Mouse (Mus musculus) midbrain, embryonic 15.5 days (tissue): Measurements from ENCODE around the gene H3f3a. TPM values are rescaled to one million over a fixed set of nuclear protein-coding genes. Genes with fewer than 3 reads are reported as not detected.

Source experiments
- ATAC-seq: fragments of 200-750 bp; cut with Nextera tagmentation; replicated peaks from 2 replicates; pipeline ENCODE4 v1.8.0; 2017; ENCODE audit warnings: moderate TSS enrichment
- H3K27ac ChIP-seq: fragments of 300-500 bp; sonication (generic); 2 replicates; pipeline ENCODE4 v1.5.1; 2015; ENCODE audit warnings: mild to moderate bottlenecking, inconsistent platforms
- H3K27me3 ChIP-seq: fragments of 300-500 bp; sonication (generic); replicated peaks from 2 replicates; pipeline ENCODE4 v1.6.1; 2015; ENCODE audit warnings: inconsistent platforms
- H3K36me3 ChIP-seq: fragments of 300-500 bp; sonication (generic); replicated peaks from 2 replicates; pipeline ENCODE4 v1.6.1; 2015; ENCODE audit warnings: inconsistent platforms
- H3K4me1 ChIP-seq: fragments of 300-500 bp; sonication (generic); 2 replicates; pipeline ENCODE4 v1.6.1; 2015; ENCODE audit warnings: inconsistent platforms
- H3K4me2 ChIP-seq: fragments of 300-500 bp; sonication (generic); 2 replicates; pipeline ENCODE4 v1.6.1; 2015; ENCODE audit warnings: inconsistent platforms, mild to moderate bottlenecking, moderate library complexity
- H3K4me3 ChIP-seq: fragments of 300-500 bp; sonication (generic); 2 replicates; pipeline ENCODE4 v1.5.1; 2015; ENCODE audit warnings: mild to moderate bottlenecking, inconsistent platforms
- H3K9ac ChIP-seq: fragments of 300-500 bp; sonication (generic); 2 replicates; pipeline ENCODE4 v1.6.1; 2015; ENCODE audit warnings: mild to moderate bottlenecking, inconsistent platforms
- H3K9me3 ChIP-seq: fragments of 300-500 bp; sonication (generic); 2 replicates; pipeline ENCODE4 v1.6.1; 2016; ENCODE audit warnings: inconsistent platforms
- WGBS: fragments of 180-500 bp; shearing (Covaris S2); methylation state at CpG from one replicate; pipeline ENCODE4 v1.1.7; 2015; ENCODE audit warnings: mixed read lengths; 5-methylcytosine and 5-hydroxymethylcytosine counted together
- polyA plus RNA-seq: library from polyadenylated mRNA; unstranded; fragments of >200 nt; fragmentation: Nextera tagmentation; extraction: Ambion mirVana; gene quantifications from 2 replicates; pipeline ENCODE4 v1.2.1, GENCODE M21; 2015

Gene H3f3a
- polyA plus RNA-seq, 1 experiment from 2014 or later, result 3,070 TPM

GRCm38 (mm10) chr1:180777660-180778402 is 35.9 kb downstream of the H3f3a start:
- H3K27ac ChIP-seq, result peak overlapping the region; percentile 87
- H3K9me3 ChIP-seq, result no peaks in the 10 kb centered on the region
- peak overlapping the region; percentile 74 for H3K4me3 ChIP-seq
- peak; percentile 90 for ATAC-seq
- WGBS, result under 1% methylated on average over 56 of the region's 56 CpGs
- 0 out of 2 replicates have a peak, but pooled peaks cover 4% of the 10 kb centered on the region for H3K27me3 ChIP-seq
- H3K36me3 ChIP-seq, result no peaks in the 10 kb centered on the region
- H3K9ac ChIP-seq, result peak overlapping the region; percentile 69
- H3K4me1 ChIP-seq, result peaks cover 28% of the 10 kb centered on the region
- H3K4me2 ChIP-seq, result peak overlapping the region; percentile 97

GRCm38 (mm10) chr1:180777289-180777659 is 36.5 kb downstream of the H3f3a start:
- peak; percentile 48; the same call in 1 of the 2 replicates for ATAC-seq
- Histone ChIP-seq H3K4me2 (peak overlapping the region; percentile 97), H3K4me3 (peak overlapping the region; percentile 74), H3K4me1 (peaks cover 28% of the 10 kb centered on the region), H3K9me3 (no peaks in the 10 kb centered on the region), H3K9ac (peak overlapping the region; percentile 69), H3K27ac (peak overlapping the region; percentile 87), H3K36me3 (no peaks in the 10 kb centered on the region), H3K27me3 (0 out of 2 replicates have a peak, but pooled peaks cover 4% of the 10 kb centered on the region)
- WGBS, result 9% methylated on average over 10 of the region's 10 CpGs

GRCm38 (mm10) chr1:180776494-180776893 is 37.2 kb downstream of the H3f3a start:
- ATAC-seq, result no peak
- H3K27ac ChIP-seq, result no peak overlapping the region
- no peak overlapping the region for H3K4me3 ChIP-seq
- 0 out of 2 replicates have a peak, but pooled peaks cover 4% of the 10 kb centered on the region for H3K27me3 ChIP-seq
- H3K9ac ChIP-seq, result peak overlapping the region; percentile 8; the same call in 1 of the 2 replicates
- WGBS, result 85% methylated on average over 6 of the region's 6 CpGs
- H3K9me3 ChIP-seq, result no peaks in the 10 kb centered on the region
- H3K36me3 ChIP-seq, result no peaks in the 10 kb centered on the region
- H3K4me1 ChIP-seq, result peaks cover 28% of the 10 kb centered on the region
- H3K4me2 ChIP-seq, result no peak overlapping the region

GRCm38 (mm10) chr1:180775849-180776493 is 37.8 kb downstream of the H3f3a start:
- H3K4me1 ChIP-seq, result peaks cover 28% of the 10 kb centered on the region
- ATAC-seq, result no peak
- H3K9me3 ChIP-seq, result no peaks in the 10 kb centered on the region
- H3K4me3 ChIP-seq, result no peak overlapping the region
- peak overlapping the region; percentile 8; the same call in 1 of the 2 replicates for H3K9ac ChIP-seq
- WGBS, result 46% methylated on average over 6 of the region's 6 CpGs
- no peak overlapping the region for H3K27ac ChIP-seq
- H3K27me3 ChIP-seq, result 0 out of 2 replicates have a peak, but pooled peaks cover 4% of the 10 kb centered on the region
- H3K4me2 ChIP-seq, result no peak overlapping the region; the same call in 1 of the 2 replicates
- H3K36me3 ChIP-seq, result no peaks in the 10 kb centered on the region

- no peak for ATAC-seq
- H3K27me3 ChIP-seq, result 0 out of 2 replicates have a peak, but pooled peaks cover 4% of the 10 kb centered on the region
- no peaks in the 10 kb centered on the region for H3K36me3 ChIP-seq
- no peaks in the 10 kb centered on the region for H3K9me3 ChIP-seq
- H3K4me3 ChIP-seq, result no peak overlapping the region
- H3K4me2 ChIP-seq, result no peak overlapping the region
- H3K9ac ChIP-seq, result no peak overlapping the region
- H3K27ac ChIP-seq, result no peak overlapping the region
- WGBS, result 89% methylated on average over 10 of the region's 10 CpGs
- H3K4me1 ChIP-seq, result peaks cover 28% of the 10 kb centered on the region
Observed at GRCm38 (mm10) chr1:180775317-180775716, 38.4 kb downstream of the H3f3a start.

- ATAC-seq, result no peak
- H3K4me1 ChIP-seq, result peaks cover 28% of the 10 kb centered on the region
- H3K27ac ChIP-seq, result no peak overlapping the region
- H3K36me3 ChIP-seq, result no peaks in the 10 kb centered on the region
- H3K4me3 ChIP-seq, result no peak overlapping the region
- no peaks in the 10 kb centered on the region for H3K9me3 ChIP-seq
- 0 out of 2 replicates have a peak, but pooled peaks cover 4% of the 10 kb centered on the region for H3K27me3 ChIP-seq
- WGBS, result 61% methylated on average over 3 of the region's 3 CpGs
- H3K4me2 ChIP-seq, result no peak overlapping the region
- H3K9ac ChIP-seq, result no peak overlapping the region
Observed at GRCm38 (mm10) chr1:180774664-180775063, 39.1 kb downstream of the H3f3a start.

GRCm38 (mm10) chr1:180772291-180772690 is 41.5 kb downstream of the H3f3a start:
- 91% methylated on average over 3 of the region's 3 CpGs for WGBS
- H3K4me1 ChIP-seq, result peaks cover 31% of the 10 kb centered on the region
- H3K4me3 ChIP-seq, result no peak overlapping the region
- no peaks in the 10 kb centered on the region for H3K9me3 ChIP-seq
- ATAC-seq, result no peak
- H3K27ac ChIP-seq, result no peak overlapping the region
- H3K36me3 ChIP-seq, result no peaks in the 10 kb centered on the region
- no peaks in the 10 kb centered on the region for H3K27me3 ChIP-seq
- H3K9ac ChIP-seq, result no peak overlapping the region
- no peak overlapping the region for H3K4me2 ChIP-seq

- Histone ChIP-seq H3K9ac (no peak overlapping the region), H3K36me3 (no peaks in the 10 kb centered on the region), H3K27me3 (no peaks in the 10 kb centered on the region), H3K27ac (no peak overlapping the region), H3K4me3 (no peak overlapping the region), H3K4me1 (peaks cover 28% of the 10 kb centered on the region), H3K9me3 (no peaks in the 10 kb centered on the region), H3K4me2 (no peak overlapping the region)
- 69% methylated on average over 4 of the region's 4 CpGs for WGBS
- no peak for ATAC-seq
Observed at GRCm38 (mm10) chr1:180771722-180772121, 42.0 kb downstream of the H3f3a start.

GRCm38 (mm10) chr1:180771306-180771705 is 42.4 kb downstream of the H3f3a start:
- Histone ChIP-seq H3K36me3 (no peaks in the 10 kb centered on the region), H3K9me3 (no peaks in the 10 kb centered on the region), H3K4me1 (peaks cover 24% of the 10 kb centered on the region), H3K9ac (no peak overlapping the region), H3K4me3 (no peak overlapping the region), H3K4me2 (no peak overlapping the region), H3K27me3 (no peaks in the 10 kb centered on the region), H3K27ac (no peak overlapping the region)
- ATAC-seq, result no peak
- WGBS, result 89% methylated on average over 5 of the region's 5 CpGs

- Histone ChIP-seq H3K4me2 (peak overlapping the region; percentile 71), H3K27ac (peak overlapping the region; percentile 77), H3K36me3 (no peaks in the 10 kb centered on the region), H3K9ac (peak overlapping the region; percentile 63), H3K27me3 (no peaks in the 10 kb centered on the region), H3K4me1 (peaks cover 17% of the 10 kb centered on the region), H3K9me3 (no peaks in the 10 kb centered on the region), H3K4me3 (peak overlapping the region; percentile 45)
- 3% methylated on average over 37 of the region's 37 CpGs for WGBS
- peak; percentile 80 for ATAC-seq
Observed at GRCm38 (mm10) chr1:180768334-180769168, 45.2 kb downstream of the H3f3a start.

- Histone ChIP-seq H3K4me1 (peaks cover 23% of the 10 kb centered on the region), H3K36me3 (no peaks in the 10 kb centered on the region), H3K9me3 (no peaks in the 10 kb centered on the region), H3K9ac (peak overlapping the region; percentile 63), H3K4me3 (peak overlapping the region; percentile 45), H3K27me3 (0 out of 2 replicates have a peak, but pooled peaks cover 3% of the 10 kb centered on the region), H3K4me2 (peak overlapping the region; percentile 71), H3K27ac (peak overlapping the region; percentile 77)
- peak; percentile 49 for ATAC-seq
- 18% methylated on average over 10 of the region's 10 CpGs for WGBS
Observed at GRCm38 (mm10) chr1:180767541-180768333, 46.0 kb downstream of the H3f3a start.
